Mouse (Mus musculus) spleen, postnatal 36 days (tissue): Measurements from ENCODE around the gene Akr1b8.
A peak's percentile ranks its signal among the peaks of the same experiment; 100 is the strongest.
"Not testable (repeated sequence)": the region's sequence is repeated elsewhere in the genome, so short reads cannot be mapped to it uniquely, and the experiment has no call there.

Experiments used
- DNase-seq, 2 experiments: peaks; one replicate each; pipeline ENCODE4 v3.0.0; 2022; ENCODE audit warnings: low spot score in 2 of 2, mixed read lengths in 1 of 2

The Akr1b8 gene

GRCm38 (mm10) chr6:34353658-34354353 is at the start of gene Akr1b8:
Gene Akr1b8 (plus strand): TSS chr6:34354119.
- DNase-seq: no peak

GRCm38 (mm10) chr6:34304675-34305241 is 49.2 kb upstream of the Akr1b8 start:
- no peak for DNase-seq

- DNase-seq: no peak
These were observed 47.1 kb upstream of the Akr1b8 start for GRCm38 (mm10) chr6:34306797-34307196.

- DNase-seq: no peak
These were observed 44.4 kb upstream of the Akr1b8 start for GRCm38 (mm10) chr6:34309526-34309925.

- no peak for DNase-seq
These were observed 43.8 kb upstream of the Akr1b8 start for GRCm38 (mm10) chr6:34310023-34310595.

- DNase-seq: no peak
These were observed 40.5 kb upstream of the Akr1b8 start for GRCm38 (mm10) chr6:34313386-34313785.

GRCm38 (mm10) chr6:34313921-34314320 is 40.0 kb upstream of the Akr1b8 start:
- DNase-seq: no peak

- DNase-seq: peak; percentile 86
These were observed 36.8 kb upstream of the Akr1b8 start, which contains the start of gene Akr1b3 for GRCm38 (mm10) chr6:34316854-34317771. Gene Akr1b3 (minus strand): TSS chr6:34317478.

GRCm38 (mm10) chr6:34318172-34318571 is 35.7 kb upstream of the Akr1b8 start:
- no peak for DNase-seq

- no peak for DNase-seq
These were observed 35.3 kb upstream of the Akr1b8 start for GRCm38 (mm10) chr6:34318636-34319035.

GRCm38 (mm10) chr6:34322121-34322520 is 31.8 kb upstream of the Akr1b8 start:
- no peak for DNase-seq

- no peak for DNase-seq
These were observed 22.5 kb upstream of the Akr1b8 start for GRCm38 (mm10) chr6:34331379-34331778.

GRCm38 (mm10) chr6:34331804-34332203 is 22.1 kb upstream of the Akr1b8 start:
- not testable (repeated sequence) for DNase-seq

- no peak for DNase-seq
These were observed 19.2 kb upstream of the Akr1b8 start for GRCm38 (mm10) chr6:34334673-34335072.

GRCm38 (mm10) chr6:34337799-34338198 is 16.1 kb upstream of the Akr1b8 start:
- no peak for DNase-seq

- no peak for DNase-seq
These were observed 11.9 kb upstream of the Akr1b8 start for GRCm38 (mm10) chr6:34341991-34342390.

GRCm38 (mm10) chr6:34342476-34342875 is 11.4 kb upstream of the Akr1b8 start:
- DNase-seq: no peak

- no peak for DNase-seq
These were observed 10.5 kb upstream of the Akr1b8 start for GRCm38 (mm10) chr6:34343426-34343825.

- no peak for DNase-seq
These were observed 9.6 kb upstream of the Akr1b8 start for GRCm38 (mm10) chr6:34344135-34344850.

- no peak for DNase-seq
These were observed 9.0 kb upstream of the Akr1b8 start for GRCm38 (mm10) chr6:34344935-34345334.
